Mouse (Mus musculus): ENCODE data around the gene Trmt44.

- TF ChIP-seq BHLHE40 (IDR thresholded peaks at IDR 0.05; ENCODE audit: low read depth, low read length) (no peak), CTCF (conservative IDR thresholded peaks at IDR 0.05 in 1 of 2, IDR thresholded peaks at IDR 0.05 in 1 of 2; ENCODE audit: low read depth in 2 of 2, low read length in 2 of 2) (no peak), EP300 (IDR thresholded peaks at IDR 0.05; ENCODE audit: low read length) (no peak)
These were observed 8.2 kb downstream of the Trmt44 start for GRCm38 (mm10) chr5:35566632-35567031.
